In genomic region chr9:44905620-44906019, GRCm38 (mm10) we compare ENCODE assay signal across 8 mouse cellular contexts. TPM values are rescaled to one million over a fixed set of nuclear protein-coding genes. Genes with fewer than 3 reads are reported as not detected.
A peak's percentile ranks its signal among the peaks of the same experiment; 100 is the strongest.
DNase-seq lines count a peak whose midpoint lies in the region; ATAC-seq and TF ChIP-seq lines count a peak whose summit lies in the region.

No protein-coding gene starts in this region.

- no peaks in the 10 kb centered on the region for H3K27me3 ChIP-seq in heart, postnatal 0 days (ENCODE audit: control insufficient read depth, insufficient read depth, low read length)
- no peaks in the 10 kb centered on the region for H3K27me3 ChIP-seq in midbrain, embryonic 16.5 days (ENCODE audit: control insufficient read depth, insufficient read depth, low read depth, low read length)

- H3K4me3 ChIP-seq in heart, postnatal 0 days (ENCODE audit: low read depth, low read length), result peak overlapping the region; percentile 23
- H3K4me3 ChIP-seq in midbrain, embryonic 16.5 days (ENCODE audit: low read depth, low read length), result no peak overlapping the region

- peak; percentile 50; the same call in 1 of the 2 replicates for TF ChIP-seq EP300 in heart, postnatal 0 days (IDR thresholded peaks at IDR 0.05; ENCODE audit: low read depth)

- no peaks in the 10 kb centered on the region for H3K9me3 ChIP-seq in heart, postnatal 0 days (replicated peaks; ENCODE audit: control insufficient read depth, low read length)
- no peaks in the 10 kb centered on the region for H3K9me3 ChIP-seq in midbrain, embryonic 16.5 days (replicated peaks; ENCODE audit: control insufficient read depth, low read length, poor library complexity, severe bottlenecking)

- intact Hi-C loops in left cerebral cortex, postnatal 4 days (cut with DNase I), result no loop called here

- 0 out of 2 replicates have a peak, but pooled peaks have one; percentile 0 for TF ChIP-seq CTCF in heart, postnatal 0 days (IDR thresholded peaks at IDR 0.05; ENCODE audit: low read depth)

- peak overlapping the region; percentile 44 for H3K4me2 ChIP-seq in heart, postnatal 0 days (ENCODE audit: low read depth, low read length)
- no peak overlapping the region for H3K4me2 ChIP-seq in midbrain, embryonic 16.5 days (ENCODE audit: low read length)

- peaks cover 6% of the 10 kb centered on the region for H3K36me3 ChIP-seq in heart, postnatal 0 days (replicated peaks; ENCODE audit: control insufficient read depth, insufficient read depth, low read length)
- H3K36me3 ChIP-seq in midbrain, embryonic 16.5 days (ENCODE audit: control insufficient read depth, insufficient read depth, low read length), result peaks cover 2% of the 10 kb centered on the region

- 9% methylated on average over 4 of the region's 4 CpGs for WGBS in heart, postnatal 0 days
- WGBS in midbrain, embryonic 16.5 days, result 78% methylated on average over 4 of the region's 4 CpGs

- H3K4me1 ChIP-seq in heart, postnatal 0 days (ENCODE audit: control insufficient read depth, insufficient read depth), result peaks cover 24% of the 10 kb centered on the region
- no peaks in the 10 kb centered on the region for H3K4me1 ChIP-seq in midbrain, embryonic 16.5 days (ENCODE audit: control insufficient read depth, insufficient read depth, low read length)

- H3K9ac ChIP-seq in heart, postnatal 0 days (replicated peaks; ENCODE audit: low read depth, low read length), result no peak overlapping the region
- H3K9ac ChIP-seq in midbrain, embryonic 16.5 days (ENCODE audit: low read depth, low read length), result no peak overlapping the region

- peak; percentile 87 for ATAC-seq in common myeloid progenitor, adult 5-6 weeks (replicated peaks; ENCODE audit: low read depth, poor library complexity, severe bottlenecking)
- peak; percentile 92 for ATAC-seq in heart, postnatal 0 days (ENCODE audit: insufficient read depth, low read depth)
- ATAC-seq in megakaryocyte-erythroid progenitor cell, adult 5-6 weeks (replicated peaks; ENCODE audit: low FRiP score, low TSS enrichment, poor library complexity, severe bottlenecking), result peak; percentile 91
- no peak for ATAC-seq in midbrain, embryonic 16.5 days

- H3K27ac ChIP-seq in heart, postnatal 0 days (ENCODE audit: low read depth), result peak overlapping the region; percentile 76
- no peak overlapping the region for H3K27ac ChIP-seq in midbrain, embryonic 16.5 days (ENCODE audit: low read length)

- peak; percentile 69 for DNase-seq in left cerebral cortex, adult 11 months (ENCODE audit: low spot score)
- DNase-seq in left cerebral cortex, postnatal 4 days, result no peak
- DNase-seq in heart, postnatal 0 days (ENCODE audit: low spot score), result peak; percentile 71
- DNase-seq in kidney, adult 11 months, result no peak
- no peak for DNase-seq in kidney, postnatal 4 days

RNA-seq across cellular contexts. Expression of gene Atp5l, which starts 14.9 kb away (rescaled TPM):
- 100 to 1,000 TPM; 325 to 329 TPM for total RNA-seq in left cerebral cortex, postnatal 4 days (2021)
- 118 and 199 TPM in 2 replicates for total RNA-seq in common myeloid progenitor, adult 5-6 weeks (2017)
- 688 and 746 TPM in 2 replicates for total RNA-seq in heart, postnatal 0 days (2014; rRNA removed; ENCODE audit: low replicate concordance)
- 2,678 and 2,844 TPM in 2 replicates for polyA plus RNA-seq in heart, postnatal 0 days (2015; fragmentation: Nextera tagmentation; extraction: Ambion mirVana)
- total RNA-seq in megakaryocyte-erythroid progenitor cell, adult 5-6 weeks (2014; fragmentation: Nextera tagmentation), result 751 and 827 TPM in 2 replicates
- 149 and 255 TPM in 2 replicates for total RNA-seq in megakaryocyte-erythroid progenitor cell, adult 5-6 weeks (2017)
- polyA plus RNA-seq in midbrain, embryonic 16.5 days (2015; fragmentation: Nextera tagmentation; extraction: Ambion mirVana), result 651 and 716 TPM in 2 replicates

RNA-seq across cellular contexts. Expression of gene Kmt2a, which starts 24.5 kb away (rescaled TPM):
- 10 to 100 TPM; 67.5 to 70.0 TPM for total RNA-seq in left cerebral cortex, postnatal 4 days (2021)
- total RNA-seq in common myeloid progenitor, adult 5-6 weeks (2017), result 19.9 and 21.1 TPM in 2 replicates
- total RNA-seq in heart, postnatal 0 days (2014; rRNA removed; ENCODE audit: low replicate concordance), result 4.9 and 7.8 TPM in 2 replicates
- 4.2 and 4.4 TPM in 2 replicates for polyA plus RNA-seq in heart, postnatal 0 days (2015; fragmentation: Nextera tagmentation; extraction: Ambion mirVana)
- 97.4 and 110 TPM in 2 replicates for total RNA-seq in megakaryocyte-erythroid progenitor cell, adult 5-6 weeks (2014; fragmentation: Nextera tagmentation)
- 14.0 and 23.6 TPM in 2 replicates for total RNA-seq in megakaryocyte-erythroid progenitor cell, adult 5-6 weeks (2017)
- polyA plus RNA-seq in midbrain, embryonic 16.5 days (2015; fragmentation: Nextera tagmentation; extraction: Ambion mirVana), result 14.1 and 22.3 TPM in 2 replicates

RNA-seq across cellular contexts. Expression of gene Ube4a, which starts 59.8 kb away (rescaled TPM):
- 100 to 1,000 TPM in 1 of 2 experiments, 10 to 100 TPM in 1; 95.1 to 104 TPM for total RNA-seq in left cerebral cortex, postnatal 4 days (2021)
- 33.7 and 52.3 TPM in 2 replicates for total RNA-seq in common myeloid progenitor, adult 5-6 weeks (2017)
- total RNA-seq in heart, postnatal 0 days (2014; rRNA removed; ENCODE audit: low replicate concordance), result 10.7 and 16.8 TPM in 2 replicates
- 9.8 and 9.9 TPM in 2 replicates for polyA plus RNA-seq in heart, postnatal 0 days (2015; fragmentation: Nextera tagmentation; extraction: Ambion mirVana)
- 58.0 and 64.3 TPM in 2 replicates for total RNA-seq in megakaryocyte-erythroid progenitor cell, adult 5-6 weeks (2014; fragmentation: Nextera tagmentation)
- total RNA-seq in megakaryocyte-erythroid progenitor cell, adult 5-6 weeks (2017), result 40.6 and 50.2 TPM in 2 replicates
- 33.5 and 39.3 TPM in 2 replicates for polyA plus RNA-seq in midbrain, embryonic 16.5 days (2015; fragmentation: Nextera tagmentation; extraction: Ambion mirVana)

Comparison
In these comparisons a context has a peak if more than half of its experiments do, and no peak if none do; other contexts are left out.
1. DNase-seq: peak in left cerebral cortex, adult 11 months (single experiment) and heart, postnatal 0 days (single experiment); none in left cerebral cortex, postnatal 4 days (single experiment), kidney, adult 11 months (single experiment) and kidney, postnatal 4 days (0 of 2).